Mouse (Mus musculus): Measurements from ENCODE around the gene Hspg2.

The Hspg2 gene

GRCm38 (mm10) chr4:137483871-137484270, 15.3 kb downstream of the Hspg2 start:
- Histone ChIP-seq H3K27me3 (ENCODE audit: control insufficient read depth, insufficient read depth, low read length, poor library complexity, severe bottlenecking) (no peaks in the 10 kb centered on the region), H3K36me3 (ENCODE audit: control insufficient read depth, insufficient read depth, low read length, poor library complexity, severe bottlenecking) (no peaks in the 10 kb centered on the region)
- no peak for DNase-seq (ENCODE audit: low read depth, low spot score)

DNA sequence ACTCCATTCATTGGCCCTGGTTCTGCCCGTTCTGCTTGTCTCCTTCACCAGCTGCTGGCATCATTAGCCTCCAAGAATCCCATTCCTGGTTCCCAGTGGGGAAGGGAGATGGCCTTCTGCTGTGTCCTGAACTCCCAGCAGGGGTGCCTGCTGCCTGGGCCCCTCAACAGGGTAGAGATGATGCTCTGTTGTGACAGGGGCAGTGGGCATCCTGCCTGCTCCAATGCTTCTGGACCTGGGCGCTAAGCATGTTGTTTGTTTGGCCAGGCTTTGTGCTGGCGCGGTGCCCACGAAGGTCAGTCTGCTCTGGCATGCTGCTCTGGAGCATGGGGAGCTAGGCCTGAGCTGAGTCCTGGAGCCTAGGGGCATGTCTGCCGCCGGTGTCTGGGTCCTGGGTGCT, 16.0 kb downstream of the Hspg2 start:
- Histone ChIP-seq H3K27me3 (ENCODE audit: control insufficient read depth, insufficient read depth, low read length, poor library complexity, severe bottlenecking) (no peaks in the 10 kb centered on the region), H3K36me3 (ENCODE audit: control insufficient read depth, insufficient read depth, low read length, poor library complexity, severe bottlenecking) (no peaks in the 10 kb centered on the region)
- no peak for DNase-seq (ENCODE audit: low read depth, low spot score)

DNA sequence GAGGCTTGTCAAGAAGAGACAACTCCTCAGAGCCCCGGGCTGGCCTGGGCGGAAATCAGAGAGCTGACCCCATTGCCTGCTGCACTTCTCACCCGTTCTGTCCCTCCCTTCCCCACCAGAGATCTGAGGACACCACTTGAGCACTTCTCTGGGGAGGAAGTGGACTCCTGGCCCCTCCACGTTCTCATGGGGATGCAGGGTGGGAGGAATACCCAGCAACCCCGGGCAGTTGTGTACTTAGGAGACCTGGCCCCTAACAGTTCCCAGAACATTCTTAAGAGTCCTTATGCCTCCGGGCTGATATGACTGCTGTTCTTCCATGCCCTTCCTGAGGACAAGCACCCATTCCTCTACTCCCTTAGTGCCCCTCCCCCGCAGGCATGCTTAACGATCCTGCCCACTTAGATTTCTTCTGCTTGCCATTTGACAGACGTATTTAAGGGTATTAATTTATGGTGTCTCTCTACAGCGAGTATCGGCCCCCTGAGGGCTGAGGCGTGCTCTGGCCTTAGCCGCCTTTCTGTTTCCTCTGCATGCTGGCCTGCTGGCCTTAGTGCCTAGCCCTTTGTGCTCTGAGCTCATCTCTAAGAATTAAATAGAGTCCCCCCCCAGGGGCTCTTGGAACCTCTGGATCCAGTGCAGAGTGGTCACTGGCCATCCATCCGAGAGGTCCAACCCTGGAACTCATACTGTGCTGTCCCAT, 16.8 kb downstream of the Hspg2 start:
- DNase-seq (ENCODE audit: low read depth, low spot score), result no peak
- no peaks in the 10 kb centered on the region for H3K36me3 ChIP-seq (ENCODE audit: control insufficient read depth, insufficient read depth, low read length, poor library complexity, severe bottlenecking)
- H3K27me3 ChIP-seq (ENCODE audit: control insufficient read depth, insufficient read depth, low read length, poor library complexity, severe bottlenecking), result no peaks in the 10 kb centered on the region

GRCm38 (mm10) chr4:137486081-137487014, 17.8 kb downstream of the Hspg2 start:
- Histone ChIP-seq H3K27me3 (ENCODE audit: control insufficient read depth, insufficient read depth, low read length, poor library complexity, severe bottlenecking) (no peaks in the 10 kb centered on the region), H3K36me3 (ENCODE audit: control insufficient read depth, insufficient read depth, low read length, poor library complexity, severe bottlenecking) (no peaks in the 10 kb centered on the region)
- no peak for DNase-seq (ENCODE audit: low read depth, low spot score)

DNA sequence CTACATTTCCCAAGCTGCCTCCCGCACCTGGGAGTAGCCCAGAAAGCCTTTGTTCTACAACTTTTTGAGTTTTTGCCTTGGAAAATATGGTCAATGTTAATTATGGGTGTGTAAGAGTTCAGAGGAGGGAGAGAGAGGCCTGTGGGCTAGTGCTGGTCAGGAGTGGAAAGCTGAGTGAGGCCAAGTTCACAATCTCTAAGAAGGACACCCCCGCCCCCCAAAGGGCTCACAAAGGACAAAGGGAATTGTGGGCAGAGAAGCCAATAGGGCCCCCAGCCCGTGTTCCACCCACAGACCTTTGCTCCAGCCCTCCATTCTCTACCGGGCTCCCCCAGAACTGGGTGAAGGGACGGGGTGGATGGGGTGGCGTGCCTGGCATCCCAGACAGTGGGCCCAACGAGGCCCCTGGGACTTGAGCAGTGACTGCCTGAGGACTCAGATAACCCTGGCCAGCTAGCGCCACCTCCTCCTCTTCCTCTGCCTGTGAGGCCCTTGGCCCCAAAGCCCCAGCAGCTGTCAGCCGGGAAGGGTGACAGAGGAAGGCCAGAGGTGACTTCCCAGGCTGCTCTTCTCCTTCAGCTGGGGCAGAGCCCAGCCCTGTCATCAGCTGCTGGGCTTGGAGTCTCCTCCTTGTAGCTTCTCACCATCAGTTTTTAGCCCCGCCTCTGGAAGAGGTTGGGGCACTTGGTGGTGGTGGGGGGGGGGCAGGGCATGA, 18.9 kb downstream of the Hspg2 start:
- no peaks in the 10 kb centered on the region for H3K27me3 ChIP-seq (ENCODE audit: control insufficient read depth, insufficient read depth, low read length, poor library complexity, severe bottlenecking)
- no peaks in the 10 kb centered on the region for H3K36me3 ChIP-seq (ENCODE audit: control insufficient read depth, insufficient read depth, low read length, poor library complexity, severe bottlenecking)
- no peak for DNase-seq (ENCODE audit: low read depth, low spot score)

DNA sequence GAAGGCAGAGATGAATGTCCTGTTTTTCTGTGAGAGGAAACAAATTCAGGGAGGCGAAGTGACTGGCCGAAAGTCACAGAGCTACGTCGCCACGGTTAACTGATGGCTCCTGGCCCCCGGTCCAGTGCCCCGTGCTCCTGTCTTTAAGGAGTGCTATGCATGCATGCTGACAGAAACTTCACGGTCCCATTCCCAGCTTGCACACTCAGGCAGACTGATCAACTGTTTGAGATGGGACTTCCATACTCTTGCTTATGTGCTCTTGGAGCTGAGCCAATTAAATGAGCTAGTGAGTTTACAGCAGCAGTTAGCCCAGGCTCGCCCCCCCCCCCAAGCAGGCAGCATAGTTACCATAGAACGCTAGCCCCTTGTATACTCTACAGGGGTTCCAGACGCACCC, 19.5 kb downstream of the Hspg2 start:
- DNase-seq (ENCODE audit: low read depth, low spot score), result no peak
- H3K27me3 ChIP-seq (ENCODE audit: control insufficient read depth, insufficient read depth, low read length, poor library complexity, severe bottlenecking), result no peaks in the 10 kb centered on the region
- no peaks in the 10 kb centered on the region for H3K36me3 ChIP-seq (ENCODE audit: control insufficient read depth, insufficient read depth, low read length, poor library complexity, severe bottlenecking)

DNA sequence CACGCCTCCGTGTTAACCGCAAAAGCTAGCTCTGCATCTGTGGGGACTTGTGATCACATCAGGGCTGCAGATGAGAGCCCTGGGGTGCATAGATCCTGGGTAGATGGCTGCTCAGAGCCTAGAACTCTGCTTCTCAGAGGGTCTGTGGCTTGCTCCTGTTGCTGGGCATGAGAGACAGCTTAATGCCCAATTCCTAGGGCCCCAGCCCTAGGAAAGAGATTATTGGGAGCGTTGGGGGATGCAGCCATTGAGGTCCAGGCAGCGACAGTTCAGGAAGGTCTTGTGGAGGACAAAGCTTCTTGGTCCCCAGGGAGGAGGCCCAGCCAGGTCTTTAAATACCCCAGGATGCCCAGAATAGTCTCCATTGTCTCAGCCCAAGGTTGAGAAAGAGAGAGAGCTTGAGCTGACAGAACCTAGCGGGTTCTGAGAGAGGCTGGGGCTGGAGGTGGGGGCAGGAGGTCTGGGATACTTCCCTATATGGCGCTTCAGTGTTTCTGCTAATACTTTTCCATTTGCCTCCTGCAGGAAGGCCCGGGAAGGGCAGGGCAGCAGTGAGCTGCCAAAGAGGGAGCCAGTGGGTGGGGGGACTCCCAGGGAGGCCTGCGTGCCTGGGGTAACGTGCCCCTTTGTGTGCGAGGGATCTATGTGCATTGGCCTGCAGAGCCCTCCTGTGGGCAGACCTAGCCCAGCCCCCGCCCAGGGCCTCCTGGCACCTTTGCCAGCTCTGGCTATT, 20.2 kb downstream of the Hspg2 start:
- Histone ChIP-seq H3K27me3 (ENCODE audit: control insufficient read depth, insufficient read depth, low read length, poor library complexity, severe bottlenecking) (no peaks in the 10 kb centered on the region), H3K36me3 (ENCODE audit: control insufficient read depth, insufficient read depth, low read length, poor library complexity, severe bottlenecking) (no peaks in the 10 kb centered on the region)
- no peak for DNase-seq (ENCODE audit: low read depth, low spot score)

- Histone ChIP-seq H3K27me3 (ENCODE audit: control insufficient read depth, insufficient read depth, low read length, poor library complexity, severe bottlenecking) (no peaks in the 10 kb centered on the region), H3K36me3 (ENCODE audit: control insufficient read depth, insufficient read depth, low read length, poor library complexity, severe bottlenecking) (no peaks in the 10 kb centered on the region)
- no peak for DNase-seq (ENCODE audit: low read depth, low spot score)
These were observed 21.4 kb downstream of the Hspg2 start for GRCm38 (mm10) chr4:137489996-137490395.

- no peaks in the 10 kb centered on the region for H3K27me3 ChIP-seq (ENCODE audit: control insufficient read depth, insufficient read depth, low read length, poor library complexity, severe bottlenecking)
- H3K36me3 ChIP-seq (ENCODE audit: control insufficient read depth, insufficient read depth, low read length, poor library complexity, severe bottlenecking), result no peaks in the 10 kb centered on the region
- DNase-seq (ENCODE audit: low read depth, low spot score), result no peak
These were observed 24.0 kb downstream of the Hspg2 start for GRCm38 (mm10) chr4:137492563-137492962.

DNA sequence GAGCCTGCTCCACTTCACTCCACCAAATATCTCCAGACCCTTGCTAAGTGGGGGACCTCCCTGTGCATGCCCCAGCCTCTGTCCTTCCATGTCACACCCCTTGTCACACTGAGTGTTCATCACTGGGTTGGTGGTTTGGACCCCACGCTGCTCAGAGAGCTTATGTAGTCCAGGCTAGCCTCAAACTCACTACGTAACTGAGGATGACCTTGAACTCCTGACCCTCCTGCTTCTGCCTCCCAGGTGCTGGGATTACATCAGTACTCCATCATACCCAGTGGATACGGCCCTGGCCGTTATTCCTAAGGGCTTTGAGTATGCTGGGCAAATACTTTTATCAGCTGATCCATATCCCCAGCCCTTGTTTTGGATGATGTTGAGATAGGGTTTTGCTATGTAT, 24.6 kb downstream of the Hspg2 start:
- DNase-seq (ENCODE audit: low read depth, low spot score), result no peak
- H3K27me3 ChIP-seq (ENCODE audit: control insufficient read depth, insufficient read depth, low read length, poor library complexity, severe bottlenecking), result no peaks in the 10 kb centered on the region
- no peaks in the 10 kb centered on the region for H3K36me3 ChIP-seq (ENCODE audit: control insufficient read depth, insufficient read depth, low read length, poor library complexity, severe bottlenecking)

DNA sequence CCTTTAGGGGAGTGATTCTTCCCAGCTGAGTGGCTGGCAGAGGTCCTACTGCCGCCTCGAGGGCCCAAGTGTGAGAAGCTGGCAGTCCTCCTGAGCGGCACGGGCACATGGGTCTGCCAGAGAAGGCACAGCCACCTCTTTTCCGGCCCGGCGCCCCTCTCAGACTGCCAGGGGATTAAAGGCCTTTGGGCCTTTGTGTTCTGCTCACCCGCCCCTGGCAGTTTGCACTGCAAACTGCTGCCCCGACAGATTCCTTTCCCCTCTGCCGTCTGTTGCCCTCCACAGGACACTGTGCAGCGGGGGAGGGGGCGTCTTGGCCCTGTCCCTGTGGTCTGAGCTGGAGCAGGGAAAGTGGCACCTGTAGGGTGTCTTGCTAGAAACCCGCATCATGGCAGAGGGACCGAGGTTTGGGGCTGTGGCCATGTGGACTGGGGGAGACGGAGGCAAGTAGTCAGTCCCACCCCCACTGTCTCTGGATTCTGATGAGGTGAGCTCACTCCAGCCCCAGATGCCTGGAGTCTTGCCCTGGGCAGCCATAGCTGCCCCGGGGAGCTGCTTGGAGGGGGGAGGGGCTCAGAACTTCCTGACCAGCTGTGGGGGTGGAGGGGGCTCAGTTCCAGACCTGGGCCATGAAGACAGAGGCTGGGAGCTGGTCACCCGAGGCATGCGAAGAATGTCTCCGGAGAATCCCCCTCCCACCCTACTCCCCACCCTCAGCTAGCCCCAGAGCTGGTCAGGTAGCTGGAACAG, 26.4 kb downstream of the Hspg2 start:
- Histone ChIP-seq H3K36me3 (ENCODE audit: control insufficient read depth, insufficient read depth, low read length, poor library complexity, severe bottlenecking) (no peaks in the 10 kb centered on the region), H3K27me3 (ENCODE audit: control insufficient read depth, insufficient read depth, low read length, poor library complexity, severe bottlenecking) (no peaks in the 10 kb centered on the region)
- peak; percentile 10 for DNase-seq (ENCODE audit: low read depth, low spot score)

GRCm38 (mm10) chr4:137495501-137496100, 27.0 kb downstream of the Hspg2 start:
- Histone ChIP-seq H3K27me3 (ENCODE audit: control insufficient read depth, insufficient read depth, low read length, poor library complexity, severe bottlenecking) (no peaks in the 10 kb centered on the region), H3K36me3 (ENCODE audit: control insufficient read depth, insufficient read depth, low read length, poor library complexity, severe bottlenecking) (no peaks in the 10 kb centered on the region)
- DNase-seq (ENCODE audit: low read depth, low spot score), result peak; percentile 74

GRCm38 (mm10) chr4:137497367-137497766, 28.8 kb downstream of the Hspg2 start:
- Histone ChIP-seq H3K27me3 (ENCODE audit: control insufficient read depth, insufficient read depth, low read length, poor library complexity, severe bottlenecking) (no peaks in the 10 kb centered on the region), H3K36me3 (ENCODE audit: control insufficient read depth, insufficient read depth, low read length, poor library complexity, severe bottlenecking) (no peaks in the 10 kb centered on the region)
- DNase-seq (ENCODE audit: low read depth, low spot score), result no peak

Measured in splenic B cell, adult 2 months (primary cell).